Mouse (Mus musculus) olfactory bulb, adult 2 months (tissue): ENCODE results near the gene Zfyve28.

Source experiments
- CTCF ChIP-seq: fragments of 200-500 bp; IDR thresholded peaks from 2 replicates; pipeline ENCODE4 v1.5.1; 2012; ENCODE audit warnings: low read depth, mild to moderate bottlenecking, low read length, moderate library complexity; ENCODE audit not compliant: insufficient read depth
- POLR2A ChIP-seq: fragments of 200-500 bp; IDR thresholded peaks from 2 replicates; pipeline ENCODE4 v1.6.1; 2012; ENCODE audit warnings: mild to moderate bottlenecking, low read depth, low read length, moderate library complexity; ENCODE audit not compliant: insufficient read depth

DNA sequence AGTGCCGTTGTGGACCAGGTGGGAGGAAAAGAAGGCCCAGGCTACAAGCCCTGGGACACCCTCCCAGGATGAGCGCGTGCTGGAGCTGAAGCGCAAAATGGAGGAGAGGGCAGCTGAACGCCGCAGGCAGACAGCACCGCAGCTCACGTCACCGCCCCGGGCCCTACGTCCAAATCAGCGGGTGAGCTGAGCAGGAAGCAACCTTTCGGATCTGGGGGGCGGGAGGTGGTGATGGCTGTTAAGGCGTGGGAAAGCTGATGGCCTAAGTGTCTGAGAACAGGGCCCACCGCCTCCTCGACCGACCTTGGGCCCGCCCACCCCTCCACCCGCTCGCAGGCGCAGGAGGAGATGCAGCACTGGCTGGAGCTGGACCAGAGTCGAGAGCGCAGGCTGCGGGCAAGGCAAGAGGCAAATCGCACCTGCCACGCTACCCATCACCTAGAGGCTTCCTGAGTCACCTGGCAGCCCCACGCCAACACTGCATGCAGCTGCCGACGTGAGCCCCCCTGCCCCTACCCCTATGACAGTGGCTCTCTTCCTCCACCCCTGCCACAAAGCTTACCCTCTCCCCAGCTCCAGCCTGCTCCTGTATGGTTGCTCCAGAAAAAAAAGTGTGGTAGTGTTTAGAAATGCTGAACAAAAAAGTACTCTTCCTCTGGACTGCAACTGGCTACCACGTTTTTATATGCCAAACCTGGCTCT, 38.8 kb upstream of the Zfyve28 start:
- TF ChIP-seq CTCF, result no peak
- no peak for TF ChIP-seq POLR2A
